Mouse (Mus musculus) lung, postnatal 4 days (tissue): ENCODE measurements around the gene Coq8b.

Experiments used
- DNase-seq, 2 experiments: peaks; one replicate each; pipeline ENCODE4 v3.0.0; 2021

Coq8b gene

DNA sequence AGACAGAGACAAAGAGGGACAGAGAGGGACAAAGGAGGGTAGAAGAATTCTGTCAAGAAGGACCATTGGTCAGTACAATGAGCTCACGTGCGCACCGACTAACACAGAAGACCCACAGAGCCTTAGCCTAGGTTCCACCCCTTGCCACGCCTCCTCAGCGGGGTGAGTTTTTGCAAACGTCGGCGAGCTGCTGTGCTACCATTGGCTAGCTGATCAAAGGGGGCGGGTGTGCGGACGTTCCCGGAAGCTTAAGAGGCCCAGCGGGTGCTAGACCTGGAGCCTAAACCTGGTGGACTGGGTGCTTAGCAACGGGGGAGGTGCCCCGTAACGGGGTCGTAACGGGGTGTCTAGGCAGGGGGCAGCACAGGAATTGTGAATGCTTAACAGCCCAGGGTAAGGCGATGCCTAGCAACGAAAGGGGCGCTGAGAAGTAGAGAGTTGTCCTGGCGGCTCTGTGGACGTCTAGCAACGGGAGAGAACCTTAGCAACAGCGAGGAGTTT is at the start of gene Coq8b:
TSS of gene Coq8b (plus strand) at position 243 of the 501 bp plus-strand sequence.
- peak; percentile 95 for DNase-seq

DNA sequence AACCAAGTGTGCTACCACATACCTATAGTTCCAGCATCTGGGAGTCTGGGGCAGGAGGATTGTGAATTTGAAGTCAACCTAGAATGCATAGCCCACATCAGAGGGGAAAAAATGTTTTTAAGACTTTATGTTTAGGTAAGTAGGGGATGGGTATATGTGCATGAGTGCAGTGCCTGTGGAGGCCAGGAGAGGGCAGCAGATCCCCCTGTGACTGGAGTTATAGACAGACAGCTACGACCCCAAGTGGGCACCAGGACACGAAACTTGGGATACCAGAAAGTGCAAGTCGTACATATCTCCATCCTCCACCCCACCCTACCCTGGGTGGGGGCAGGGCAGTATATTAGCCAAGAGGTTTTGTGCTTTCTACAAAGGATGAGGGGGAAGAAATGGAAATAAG is 47.9 kb upstream of the Coq8b start:
- DNase-seq: peak in 1 of 2 experiments; percentile 35

DNA sequence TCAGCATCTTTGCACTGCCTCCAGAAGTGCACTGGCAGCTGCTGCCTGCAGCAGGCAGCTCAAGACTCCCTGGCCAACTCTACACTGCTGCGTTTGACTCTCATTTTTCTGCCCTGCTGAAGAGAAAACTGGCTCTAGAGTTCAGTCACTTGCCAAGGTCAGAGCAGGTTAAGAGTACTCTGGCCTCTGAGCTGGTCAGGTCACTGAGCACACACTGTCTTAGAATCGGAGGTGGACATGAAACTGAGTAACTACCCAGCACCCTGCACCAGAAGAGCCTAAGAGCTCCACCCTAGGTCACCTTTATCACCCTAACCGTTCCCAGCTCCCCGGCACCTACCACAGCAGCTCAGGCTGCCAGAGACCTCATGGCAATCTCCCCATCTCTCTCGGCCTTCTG is 46.8 kb upstream of the Coq8b start:
- DNase-seq: no peak

DNA sequence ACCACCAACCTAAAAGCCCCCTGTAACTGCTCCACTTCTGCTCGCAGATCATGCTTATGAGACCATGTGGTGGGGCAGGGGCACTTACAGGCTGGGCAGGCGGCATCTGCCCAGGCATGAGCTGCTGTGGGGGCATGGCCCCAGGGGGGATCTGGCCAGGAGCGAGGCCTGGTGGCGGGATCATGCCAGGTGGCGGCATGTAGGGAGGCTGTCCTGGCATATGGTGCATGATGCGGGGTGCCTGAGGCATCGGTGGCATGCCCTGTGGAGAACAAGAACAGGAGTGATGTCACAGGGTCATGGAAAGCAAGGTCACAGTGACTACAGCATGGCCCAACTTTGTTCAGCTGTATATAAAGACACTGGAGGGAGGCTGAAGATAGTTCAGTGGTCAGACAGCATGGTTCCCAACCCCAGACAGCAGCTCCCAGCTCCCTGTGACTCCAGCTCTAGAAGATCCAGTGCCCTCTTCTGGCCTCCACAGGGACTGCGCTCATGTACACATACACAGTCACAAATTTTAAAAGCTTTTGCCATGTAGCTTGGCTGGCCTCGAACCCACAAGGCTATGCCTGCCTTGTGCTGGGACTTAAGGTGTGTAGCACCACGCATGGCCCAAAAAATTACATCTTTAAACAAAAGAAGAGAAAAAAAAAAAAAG is 43.4 kb upstream of the Coq8b start:
- no peak for DNase-seq

DNA sequence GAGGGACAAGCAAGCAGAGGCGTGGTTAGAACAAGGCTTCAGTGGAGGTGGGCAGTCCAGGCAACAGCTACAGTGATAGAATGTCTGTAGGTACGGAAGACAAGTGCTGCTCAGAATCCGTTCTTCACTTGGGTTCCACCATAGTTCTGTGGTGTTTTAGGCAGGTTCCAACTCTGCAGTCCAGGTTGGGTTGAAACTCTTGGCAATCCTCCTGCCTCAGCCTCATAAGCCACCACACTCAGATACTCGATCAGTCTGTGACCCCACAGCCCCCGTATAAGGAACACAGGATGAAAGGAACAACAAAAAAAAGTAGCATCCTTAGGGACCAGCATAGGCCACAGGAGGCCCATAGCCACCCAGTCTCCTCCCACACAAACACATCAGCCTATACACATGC is 40.4 kb upstream of the Coq8b start:
- DNase-seq: no peak

DNA sequence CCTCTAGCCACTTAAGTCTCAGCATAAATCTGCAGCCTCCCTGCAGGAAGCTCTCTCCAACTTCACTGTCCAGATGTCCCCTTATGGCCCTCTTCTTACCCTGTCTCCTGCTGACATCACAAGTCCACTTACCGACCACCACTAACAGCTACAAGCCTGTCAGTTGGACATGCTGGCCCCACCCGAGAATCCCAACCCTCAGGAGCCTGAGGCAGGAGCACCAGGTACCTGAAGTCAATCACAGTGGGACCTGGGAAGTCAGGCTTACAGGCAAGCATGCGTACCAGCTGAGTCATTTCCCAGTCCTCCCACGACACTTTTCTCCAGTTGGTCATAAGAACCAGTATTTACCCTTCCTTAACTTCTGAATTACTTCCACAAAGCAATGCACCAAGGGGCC is 39.1 kb upstream of the Coq8b start:
- DNase-seq: no peak

DNA sequence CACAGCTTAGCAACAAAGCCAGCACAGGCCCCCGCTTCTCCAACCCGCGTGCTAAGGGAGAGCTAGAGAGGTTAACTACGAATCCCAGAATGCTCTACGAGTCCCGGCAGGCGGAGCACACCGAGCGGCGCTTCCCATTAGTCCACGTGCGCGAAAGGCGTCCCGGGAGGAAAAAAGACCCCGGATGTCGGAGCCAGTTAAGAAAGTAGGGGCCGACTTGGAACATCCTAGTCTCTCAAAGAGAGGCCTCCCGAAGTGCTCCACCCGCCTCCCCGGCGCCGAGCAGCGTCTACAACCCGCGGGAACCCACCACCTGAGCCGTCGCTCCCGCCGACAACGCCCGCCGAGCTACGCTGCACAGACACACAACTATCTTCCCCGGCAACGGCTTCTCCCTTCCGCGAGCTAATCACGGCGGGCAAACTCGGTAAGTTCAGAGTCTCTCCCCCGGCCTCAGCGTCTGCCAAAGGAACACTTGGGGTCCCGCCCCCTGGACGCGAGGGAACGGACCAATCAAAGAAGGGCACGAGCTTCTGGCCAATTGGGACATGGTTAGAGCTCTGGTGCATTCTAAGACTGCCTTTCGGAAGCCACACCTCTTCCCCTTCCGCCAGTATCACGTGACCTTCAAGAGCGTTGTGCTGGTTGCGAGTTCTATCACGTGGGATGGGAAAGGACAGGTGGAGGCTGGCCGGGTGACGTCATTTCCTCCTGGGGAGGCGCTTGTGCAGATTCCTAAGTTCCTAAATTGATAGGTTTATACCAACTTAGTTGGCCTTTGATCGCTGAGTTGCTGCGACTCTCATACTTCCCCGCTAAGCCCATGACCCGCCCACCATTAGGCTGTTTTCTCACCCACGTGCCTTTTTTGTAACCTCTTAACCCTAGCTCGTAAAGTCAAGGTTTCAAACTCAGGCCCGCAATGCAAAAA is 36.9 kb upstream of the Coq8b start, which contains the start of the genes BC024978 and Snrpa:
TSS of gene BC024978 (plus strand) at position 101 of the 931 bp plus-strand sequence.
TSS of gene Snrpa (minus strand) at position 591 of the 931 bp plus-strand sequence.
- DNase-seq: peak; percentile 96 to 99

DNA sequence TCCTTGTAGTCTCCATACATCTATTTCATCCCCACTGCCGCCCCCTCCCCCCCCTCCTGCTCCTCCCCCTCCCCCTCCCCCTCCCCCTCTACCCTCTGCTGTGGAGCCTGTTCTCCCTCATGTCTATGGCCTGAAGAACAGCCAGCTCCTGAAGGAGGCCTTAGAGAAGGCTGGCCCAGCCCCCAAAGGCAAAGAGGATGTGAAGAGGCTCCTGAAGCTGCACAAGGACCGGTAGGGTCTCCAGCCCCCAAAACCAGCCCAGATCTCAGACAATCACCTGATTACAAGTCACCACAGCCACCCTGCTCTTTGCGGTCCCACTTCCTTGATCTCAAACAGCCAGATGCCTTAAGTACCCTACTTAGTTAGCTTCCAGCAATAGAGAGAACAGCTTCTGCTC is 35.7 kb upstream of the Coq8b start:
- no peak for DNase-seq

DNA sequence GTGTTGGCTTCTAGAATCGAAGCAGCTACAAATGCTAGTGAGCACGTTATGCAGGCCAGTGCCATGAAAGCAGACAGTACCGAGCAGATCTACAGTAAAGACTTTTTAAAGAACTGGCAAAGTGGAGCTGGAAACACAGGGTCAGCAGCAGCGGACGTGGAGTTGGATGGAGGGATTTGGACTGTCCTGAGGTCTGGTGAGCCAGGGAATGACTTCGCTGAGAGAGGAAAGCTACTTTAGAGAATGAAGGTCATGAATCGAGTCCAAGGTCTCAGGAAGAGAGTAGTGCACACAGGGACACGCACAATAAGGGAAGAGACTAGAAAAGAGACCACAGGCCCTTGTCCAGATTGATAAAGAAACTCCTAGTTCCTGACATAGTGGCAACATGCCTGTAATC is 35.2 kb upstream of the Coq8b start:
- no peak for DNase-seq

DNA sequence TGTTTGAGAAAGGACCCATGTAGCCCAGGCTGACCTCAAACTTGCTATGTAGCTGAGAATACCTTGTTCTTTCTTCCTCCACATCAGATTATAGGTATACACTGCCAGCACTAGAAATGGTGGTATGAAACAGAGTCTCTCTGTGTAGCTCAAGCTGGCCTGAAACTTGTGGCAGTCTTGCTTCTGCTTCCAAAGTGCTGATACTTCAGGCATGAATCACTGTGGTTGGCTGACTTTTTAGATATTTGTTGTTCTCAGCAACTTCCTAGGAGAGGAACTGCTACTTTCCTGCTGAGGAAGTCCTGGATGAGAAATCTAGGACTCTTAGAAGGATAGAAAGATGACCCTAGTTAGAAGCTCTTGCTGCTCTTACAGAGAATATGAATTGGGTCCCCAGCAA is 34.5 kb upstream of the Coq8b start:
- no peak for DNase-seq

DNA sequence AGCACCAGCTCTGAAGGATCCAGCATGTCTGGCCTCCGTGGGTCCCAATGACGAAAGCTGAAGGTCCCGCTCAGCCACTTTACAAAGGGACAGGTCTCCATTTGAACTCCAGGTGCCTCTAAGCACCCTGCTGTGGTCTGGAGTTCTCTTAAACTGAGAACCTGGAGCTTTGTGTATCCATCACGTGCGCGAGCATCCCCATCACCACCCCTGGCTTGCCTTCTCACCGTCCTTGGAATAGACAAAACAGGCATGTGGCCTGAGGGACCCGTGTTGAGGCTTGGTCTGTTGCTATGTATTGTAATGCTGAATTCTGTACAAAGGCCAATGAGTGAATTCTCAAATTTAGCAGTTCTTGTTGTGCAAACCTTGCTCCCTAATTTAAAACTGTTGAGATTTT is 34.0 kb upstream of the Coq8b start:
- DNase-seq: no peak

DNA sequence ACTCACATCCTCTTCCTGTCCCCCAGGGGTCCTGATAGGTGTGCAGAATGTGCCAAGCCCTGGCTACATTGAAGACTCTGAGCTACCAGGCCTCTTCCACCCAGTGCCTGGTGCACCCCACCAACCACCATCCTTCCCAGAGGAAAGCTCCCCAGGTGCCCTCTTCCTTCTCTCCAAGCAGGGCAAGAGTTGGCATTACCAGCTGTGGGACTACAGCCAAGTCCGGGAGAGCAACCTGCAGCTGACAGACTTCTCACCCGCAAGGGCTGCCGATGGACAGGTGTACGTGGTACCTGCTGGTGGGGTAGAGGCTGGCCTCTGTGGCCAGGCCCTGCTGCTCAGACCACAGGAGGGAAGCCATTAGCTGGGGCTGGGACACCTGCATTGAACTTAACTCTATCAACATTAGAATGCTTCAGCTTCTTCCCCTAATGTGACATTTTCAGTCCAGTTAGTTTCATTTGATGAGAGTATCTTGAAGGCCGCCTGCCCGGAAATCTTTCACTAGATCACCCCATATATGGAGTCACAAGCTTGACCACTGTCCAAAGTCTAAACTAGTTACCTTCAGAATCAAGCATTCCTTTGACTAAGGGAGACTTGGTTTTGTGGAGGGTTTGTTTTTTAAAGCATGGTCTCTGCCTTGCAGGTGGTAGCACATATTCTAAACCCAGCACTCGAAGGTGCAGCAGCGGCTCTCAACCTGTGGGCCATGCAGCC is 28.9 kb upstream of the Coq8b start:
- DNase-seq: no peak

DNA sequence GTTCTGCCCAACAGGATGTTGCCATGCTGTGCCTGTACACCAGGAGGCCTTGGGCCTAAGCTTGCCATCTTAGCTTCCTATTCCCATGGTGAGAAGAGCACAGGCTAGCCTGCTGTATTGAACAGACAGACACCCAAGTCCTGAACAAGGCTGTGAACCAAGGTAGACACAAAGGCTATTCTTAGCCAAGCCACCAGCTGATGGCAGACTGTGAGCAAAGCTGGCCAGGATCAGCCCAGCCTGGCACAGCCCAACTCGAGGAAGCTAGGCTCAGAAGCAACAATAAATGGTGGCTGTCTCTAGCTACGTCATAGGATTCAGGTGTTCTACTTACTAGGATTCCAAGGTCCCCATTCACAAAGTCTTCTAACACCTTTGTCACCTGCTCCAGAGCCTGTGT is 20.2 kb upstream of the Coq8b start:
- no peak for DNase-seq

DNA sequence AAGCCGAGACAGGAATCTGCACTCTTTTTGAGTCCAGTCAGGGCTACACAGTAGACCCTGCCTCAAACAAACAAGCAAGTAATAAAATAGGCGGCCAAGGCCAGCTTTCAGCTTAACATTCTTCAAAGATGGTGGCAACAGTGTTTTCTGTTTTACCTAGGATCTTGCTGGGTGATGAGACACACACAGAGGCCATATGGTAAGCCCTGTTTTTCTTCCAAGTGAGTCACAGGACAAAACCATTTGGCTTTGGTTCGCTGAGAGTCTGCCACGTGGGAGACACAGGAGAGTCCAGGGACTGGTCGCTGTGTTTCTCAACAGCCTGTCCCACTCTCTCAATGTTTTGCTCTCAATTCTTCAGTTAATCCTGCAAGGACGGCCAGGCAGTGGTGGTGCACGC is 14.2 kb upstream of the Coq8b start:
- no peak for DNase-seq

DNA sequence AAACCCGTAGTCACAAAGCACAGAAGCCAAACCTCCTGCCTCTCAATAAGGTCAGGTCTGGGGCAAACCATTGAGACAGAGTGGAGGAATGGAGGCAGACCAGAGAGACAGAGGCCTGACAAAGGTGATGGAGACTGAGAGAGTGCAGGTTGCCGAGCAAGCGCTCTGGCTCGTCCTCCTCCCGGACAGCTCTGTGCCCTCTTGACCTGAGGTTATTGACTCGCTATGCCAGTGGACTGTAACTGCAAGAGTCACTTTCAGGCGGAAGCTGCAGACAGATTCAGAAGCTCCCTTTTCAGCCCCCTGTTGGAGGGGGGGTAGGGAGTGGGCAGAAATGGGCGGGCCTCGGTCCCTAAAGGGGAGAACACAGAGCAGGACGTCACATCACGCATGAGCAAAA is 12.9 kb upstream of the Coq8b start:
- DNase-seq: no peak

DNA sequence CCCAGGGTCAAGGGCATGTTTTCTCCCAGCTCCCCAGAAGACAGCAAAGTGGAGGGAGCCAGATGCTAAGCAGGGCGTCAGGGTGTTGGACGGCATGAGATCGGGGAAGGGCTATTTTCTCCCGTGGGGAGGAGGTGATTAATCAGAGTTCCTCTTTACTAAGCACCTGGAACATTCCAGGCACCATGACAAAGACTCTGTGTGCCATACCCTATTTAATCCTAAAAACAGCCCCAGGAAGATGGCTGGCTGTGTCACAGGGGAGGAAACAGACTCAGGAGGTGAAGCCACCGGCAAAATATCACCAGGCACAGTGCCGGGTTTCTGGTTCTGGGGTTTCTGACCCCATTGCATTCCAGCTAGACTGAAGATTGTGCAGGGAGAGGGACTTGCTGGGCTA is 10.9 kb upstream of the Coq8b start:
- DNase-seq: no peak

DNA sequence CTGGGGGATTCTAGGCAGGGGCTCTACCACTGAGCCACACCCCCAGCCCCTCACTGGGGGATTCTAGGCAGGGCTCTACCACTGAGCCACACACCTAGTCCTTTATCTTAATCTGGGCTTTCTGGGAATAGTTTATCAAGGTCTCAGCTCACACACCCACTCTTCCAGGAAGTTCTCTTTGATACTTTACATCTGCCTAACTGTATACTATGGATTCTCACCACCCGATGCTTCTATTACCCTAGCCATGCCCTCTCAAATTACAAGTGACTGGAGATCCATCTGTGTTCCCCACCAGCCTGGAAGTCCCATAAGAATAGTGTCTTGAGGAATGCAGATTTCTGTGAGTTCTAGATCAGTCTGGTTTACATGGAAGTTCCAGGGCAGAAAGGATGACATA is 10.3 kb upstream of the Coq8b start:
- no peak for DNase-seq

DNA sequence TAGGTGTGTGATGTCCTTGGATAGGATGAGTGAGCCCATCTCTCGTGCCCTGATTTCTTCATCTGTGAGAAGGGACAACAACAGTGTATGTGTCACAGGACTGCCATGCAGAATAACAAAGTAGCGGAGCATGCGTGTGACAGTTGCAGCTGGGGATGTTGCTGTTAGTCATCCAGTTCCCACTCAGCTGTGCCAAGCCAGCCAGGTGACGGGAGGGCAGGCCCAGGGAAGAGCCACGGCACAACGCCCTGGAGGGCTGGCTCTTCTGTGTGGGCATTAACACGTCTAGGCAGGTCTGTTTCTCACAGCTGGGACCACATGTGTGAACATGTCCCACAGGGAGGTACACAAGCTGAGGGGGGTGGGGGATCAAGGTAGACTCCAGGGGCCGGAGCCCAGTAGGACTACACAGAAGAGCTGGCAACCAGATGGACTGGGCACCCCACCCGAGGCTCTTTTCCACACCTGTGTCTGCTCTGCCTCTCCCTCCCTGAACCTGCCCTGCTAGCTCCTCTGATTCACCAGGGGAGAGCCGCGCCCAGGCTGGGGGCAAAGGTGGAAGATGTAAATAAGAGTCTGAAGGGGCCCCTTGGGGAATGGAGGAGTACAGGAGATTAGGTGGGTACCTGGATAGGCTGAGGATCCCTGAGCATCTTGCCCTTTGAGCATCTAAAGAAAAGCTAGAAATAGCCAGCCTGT is 7.8 kb upstream of the Coq8b start:
- no peak for DNase-seq

DNA sequence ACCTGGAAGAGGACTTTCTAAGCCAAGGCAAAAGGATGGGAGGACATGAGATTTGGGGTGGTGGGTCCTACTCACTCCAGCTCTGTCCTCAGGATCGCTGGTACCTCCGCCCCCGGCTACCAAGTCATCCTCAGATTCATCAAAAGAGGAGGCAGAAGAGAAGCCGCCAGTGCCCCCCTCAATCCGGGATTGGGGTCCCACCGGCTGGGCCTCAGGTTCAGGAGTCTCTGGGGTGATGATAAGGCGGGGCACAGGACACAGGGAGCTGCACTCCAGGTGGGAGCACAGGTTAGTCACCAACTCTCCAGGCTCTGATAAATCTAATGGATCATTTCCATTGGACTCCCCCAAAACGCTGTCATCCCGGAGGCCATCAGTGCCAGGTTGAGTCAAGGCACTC is 5.5 kb upstream of the Coq8b start:
- DNase-seq: no peak

DNA sequence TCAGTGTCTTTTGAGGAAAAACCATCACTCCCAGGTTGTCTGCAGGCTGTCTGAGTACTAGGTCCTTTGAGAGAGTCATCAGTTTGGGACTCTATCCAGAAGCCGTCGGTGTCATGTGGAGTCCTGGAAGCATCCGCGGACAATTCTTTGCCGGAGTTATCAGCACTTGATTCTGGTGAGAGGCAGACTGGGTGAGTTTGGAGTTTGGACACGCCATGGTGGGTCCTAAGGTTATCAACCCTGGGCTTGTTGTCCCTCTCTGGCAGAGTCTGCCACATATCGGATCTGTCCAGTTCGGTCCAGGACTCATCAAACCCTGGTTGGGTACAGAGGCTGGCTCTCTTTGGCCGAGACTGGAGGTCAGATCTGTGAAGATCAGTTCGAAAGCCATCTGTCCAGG is 5.1 kb upstream of the Coq8b start:
- DNase-seq: no peak

DNA sequence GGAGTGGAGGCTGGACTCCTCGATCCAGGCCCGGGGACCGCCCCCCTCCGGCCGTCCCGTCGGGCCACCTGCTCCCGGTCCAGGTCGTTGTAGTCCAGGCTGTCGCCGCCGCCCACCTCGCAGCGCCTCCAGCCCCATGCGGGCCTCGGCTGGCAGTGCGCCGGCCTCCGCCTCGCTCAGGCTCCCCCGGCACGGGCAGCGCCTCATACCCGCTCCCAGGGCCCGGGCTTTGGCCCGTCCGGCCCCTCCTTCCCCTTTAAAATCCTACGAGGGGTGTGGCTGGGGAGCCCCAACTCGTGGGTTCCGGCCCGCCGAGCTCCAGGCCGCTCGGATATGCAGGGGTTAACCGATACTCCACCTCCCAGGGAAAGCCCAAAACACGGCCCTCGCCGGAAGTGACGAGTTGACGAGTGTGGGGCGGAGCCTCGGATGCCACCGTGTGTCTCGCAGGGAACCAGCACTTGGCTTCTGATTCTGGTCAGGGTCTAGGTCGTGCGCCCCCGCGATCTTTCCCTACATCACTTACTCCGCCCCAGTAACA is 4.5 kb upstream of the Coq8b start, which contains the start of gene Itpkc:
TSS of gene Itpkc (minus strand) at position 381 of the 541 bp plus-strand sequence.
- peak; percentile 94 to 95 for DNase-seq

DNA sequence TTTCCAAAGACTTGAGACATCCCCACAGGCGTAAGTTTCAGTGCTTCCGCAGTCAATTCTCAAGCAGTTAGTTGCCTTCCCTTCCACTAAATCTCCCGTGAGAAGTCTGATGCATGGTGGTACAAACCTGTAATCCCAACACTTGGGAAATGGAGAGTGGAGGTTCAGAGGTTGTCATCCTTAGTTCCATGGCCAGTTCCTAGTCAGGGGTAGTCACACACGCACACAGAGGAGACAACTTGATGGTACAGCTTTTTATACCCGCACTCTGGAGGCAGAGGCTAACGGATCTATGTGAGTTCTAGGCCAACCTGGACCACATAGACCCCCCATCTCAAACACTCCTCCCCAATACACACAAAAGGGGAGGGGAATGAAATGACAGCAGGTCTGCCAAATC is 4.0 kb upstream of the Coq8b start:
- no peak for DNase-seq
